12 mouse cellular contexts compared by ENCODE assay signal in genomic region chr3:108406306-108406885, GRCm38 (mm10). TPM values are rescaled to one million over a fixed set of nuclear protein-coding genes. Genes with fewer than 3 reads are reported as not detected.
A peak's percentile ranks its signal among the peaks of the same experiment; 100 is the strongest.
DNase-seq lines count a peak whose midpoint lies in the region; ATAC-seq lines count a peak whose summit lies in the region.
"Had no signal": no experiment of that assay in that cellular context is flagged by ENCODE, and none has a peak within 500 bp of the region (broad histone marks: within the 10 kb centered on the region; RNA-seq: fewer than 3 reads in every experiment).

No protein-coding gene starts in this region.

- peaks cover 14% of the 10 kb centered on the region; the same call in 1 of the 2 replicates for H3K36me3 ChIP-seq in limb, embryonic 15.5 days
- peaks cover 3% of the 10 kb centered on the region; the same call in 1 of the 2 replicates for H3K36me3 ChIP-seq in limb, embryonic 10.5 days
- peaks cover 18% of the 10 kb centered on the region for H3K36me3 ChIP-seq in embryonic facial prominence, embryonic 13.5 days
- peaks cover 75% of the 10 kb centered on the region for H3K36me3 ChIP-seq in hindbrain, embryonic 13.5 days
- H3K36me3 ChIP-seq in neural tube, embryonic 13.5 days, result peaks cover 64% of the 10 kb centered on the region

- H3K27ac ChIP-seq in limb, embryonic 15.5 days, result 0 out of 2 replicates have a peak overlapping the region, but pooled peaks have one; percentile 5
- no peak overlapping the region for H3K27ac ChIP-seq in limb, embryonic 10.5 days
- no peak overlapping the region; the same call in 1 of the 2 replicates for H3K27ac ChIP-seq in embryonic facial prominence, embryonic 13.5 days
- H3K27ac ChIP-seq in hindbrain, embryonic 13.5 days, result peak overlapping the region; percentile 84
- H3K27ac ChIP-seq in neural tube, embryonic 13.5 days (replicated peaks), result peak overlapping the region; percentile 74
- H3K27ac ChIP-seq: liver, embryonic 14.5 days had no signal

- no peak for ATAC-seq in limb, embryonic 15.5 days (ENCODE audit: insufficient number of reproducible peaks, low FRiP score, low TSS enrichment, low read depth)
- ATAC-seq in embryonic facial prominence, embryonic 13.5 days (ENCODE audit: insufficient number of reproducible peaks, insufficient read depth, low FRiP score, low TSS enrichment, low read depth), result no peak
- ATAC-seq in hindbrain, embryonic 13.5 days (ENCODE audit: low FRiP score), result no peak
- no peak for ATAC-seq in neural tube, embryonic 13.5 days (ENCODE audit: low read depth)
- no peak for ATAC-seq in activated CD4-positive, CD25-positive, alpha-beta regulatory T cell, adult 4 months

- no peak overlapping the region for H3K4me3 ChIP-seq in limb, embryonic 15.5 days
- H3K4me3 ChIP-seq in limb, embryonic 10.5 days, result no peak overlapping the region
- H3K4me3 ChIP-seq in embryonic facial prominence, embryonic 13.5 days, result no peak overlapping the region
- peak overlapping the region; percentile 5; the same call in 1 of the 2 replicates for H3K4me3 ChIP-seq in hindbrain, embryonic 13.5 days
- no peak overlapping the region for H3K4me3 ChIP-seq in neural tube, embryonic 13.5 days

- H3K27me3 ChIP-seq in limb, embryonic 15.5 days, result no peaks in the 10 kb centered on the region
- H3K27me3 ChIP-seq in limb, embryonic 10.5 days (ENCODE audit: low read depth, poor library complexity, severe bottlenecking), result peaks cover 9% of the 10 kb centered on the region; the same call in 1 of the 2 replicates
- no peaks in the 10 kb centered on the region for H3K27me3 ChIP-seq in embryonic facial prominence, embryonic 13.5 days
- H3K27me3 ChIP-seq in hindbrain, embryonic 13.5 days, result no peaks in the 10 kb centered on the region
- H3K27me3 ChIP-seq in neural tube, embryonic 13.5 days, result no peaks in the 10 kb centered on the region

- WGBS in limb, embryonic 15.5 days, result 86% methylated on average over 24 of the region's 24 CpGs
- WGBS in limb, embryonic 10.5 days, result 93% methylated on average over 24 of the region's 24 CpGs
- 92% methylated on average over 24 of the region's 24 CpGs for WGBS in embryonic facial prominence, embryonic 13.5 days
- WGBS in hindbrain, embryonic 13.5 days, result 68% methylated on average over 24 of the region's 24 CpGs
- WGBS in neural tube, embryonic 13.5 days, result 62% methylated on average over 24 of the region's 24 CpGs

- no peak overlapping the region for H3K4me2 ChIP-seq in limb, embryonic 15.5 days
- H3K4me2 ChIP-seq in embryonic facial prominence, embryonic 13.5 days, result no peak overlapping the region
- peak overlapping the region; percentile 13; the same call in 1 of the 2 replicates for H3K4me2 ChIP-seq in hindbrain, embryonic 13.5 days
- H3K4me2 ChIP-seq in neural tube, embryonic 13.5 days, result peak overlapping the region; percentile 20; the same call in 1 of the 2 replicates

- H3K4me1 ChIP-seq in limb, embryonic 15.5 days, result peaks cover 30% of the 10 kb centered on the region
- H3K4me1 ChIP-seq in limb, embryonic 10.5 days, result peaks cover 37% of the 10 kb centered on the region
- H3K4me1 ChIP-seq in embryonic facial prominence, embryonic 13.5 days, result peaks cover 27% of the 10 kb centered on the region
- peaks cover 95% of the 10 kb centered on the region for H3K4me1 ChIP-seq in hindbrain, embryonic 13.5 days (replicated peaks)
- H3K4me1 ChIP-seq in neural tube, embryonic 13.5 days (replicated peaks), result peaks cover 84% of the 10 kb centered on the region

- H3K9me3 ChIP-seq in limb, embryonic 15.5 days, result no peaks in the 10 kb centered on the region
- no peaks in the 10 kb centered on the region for H3K9me3 ChIP-seq in limb, embryonic 10.5 days (replicated peaks)
- no peaks in the 10 kb centered on the region for H3K9me3 ChIP-seq in embryonic facial prominence, embryonic 13.5 days
- no peaks in the 10 kb centered on the region for H3K9me3 ChIP-seq in hindbrain, embryonic 13.5 days
- H3K9me3 ChIP-seq in neural tube, embryonic 13.5 days, result no peaks in the 10 kb centered on the region

- H3K9ac ChIP-seq in limb, embryonic 15.5 days, result no peak overlapping the region
- H3K9ac ChIP-seq in embryonic facial prominence, embryonic 13.5 days, result 0 out of 2 replicates have a peak overlapping the region, but pooled peaks have one; percentile 17
- H3K9ac ChIP-seq in hindbrain, embryonic 13.5 days, result peak overlapping the region; percentile 46; the same call in 1 of the 2 replicates
- peak overlapping the region; percentile 41; the same call in 1 of the 2 replicates for H3K9ac ChIP-seq in neural tube, embryonic 13.5 days
- H3K9ac ChIP-seq: liver, embryonic 14.5 days had no signal

- DNase-seq in limb, embryonic 10.5 days (ENCODE audit: low spot score), result no peak
- DNase-seq in gastrocnemius, postnatal 10 days, result no peak
- DNase-seq in ovary, adult 18-20 months (ENCODE audit: low spot score), result no peak
- DNase-seq: kidney, postnatal 36 days; thymus, adult 2 months had no signal

RNA-seq across cellular contexts. Expression of gene Celsr2, which starts 9.0 kb away (rescaled TPM):
- 11.7 and 11.9 TPM in 2 replicates for polyA plus RNA-seq in limb, embryonic 15.5 days (2015; fragmentation: Nextera tagmentation; extraction: Ambion mirVana)
- polyA plus RNA-seq in limb, embryonic 10.5 days (2016; fragmentation: Nextera tagmentation; extraction: Ambion mirVana), result 4.0 and 4.4 TPM in 2 replicates
- polyA plus RNA-seq in embryonic facial prominence, embryonic 13.5 days (2015; fragmentation: Nextera tagmentation; extraction: Ambion mirVana), result 9.8 and 11.5 TPM in 2 replicates
- 50.5 and 58.0 TPM in 2 replicates for polyA plus RNA-seq in hindbrain, embryonic 13.5 days (2015; fragmentation: Nextera tagmentation; extraction: Ambion mirVana)
- 37.6 and 44.1 TPM in 2 replicates for polyA plus RNA-seq in neural tube, embryonic 13.5 days (2015; fragmentation: Nextera tagmentation; extraction: Ambion mirVana)
- total RNA-seq in gastrocnemius, postnatal 10 days (2021), result 1 to 10 TPM; 2.9 to 4.3 TPM
- under 1 TPM; 0.33 to 0.65 TPM for polyA plus RNA-seq in activated CD4-positive, CD25-positive, alpha-beta regulatory T cell, adult 4 months (2017; shearing (Covaris generic))

RNA-seq across cellular contexts. Expression of gene Psrc1, which starts 22.8 kb away (rescaled TPM):
- 37.8 and 40.2 TPM in 2 replicates for polyA plus RNA-seq in limb, embryonic 15.5 days (2015; fragmentation: Nextera tagmentation; extraction: Ambion mirVana)
- 96.6 and 100 TPM in 2 replicates for polyA plus RNA-seq in limb, embryonic 10.5 days (2016; fragmentation: Nextera tagmentation; extraction: Ambion mirVana)
- polyA plus RNA-seq in embryonic facial prominence, embryonic 13.5 days (2015; fragmentation: Nextera tagmentation; extraction: Ambion mirVana), result 61.4 and 73.1 TPM in 2 replicates
- 13.8 and 13.9 TPM in 2 replicates for polyA plus RNA-seq in hindbrain, embryonic 13.5 days (2015; fragmentation: Nextera tagmentation; extraction: Ambion mirVana)
- 10.9 and 11.9 TPM in 2 replicates for polyA plus RNA-seq in neural tube, embryonic 13.5 days (2015; fragmentation: Nextera tagmentation; extraction: Ambion mirVana)
- total RNA-seq in gastrocnemius, postnatal 10 days (2021), result 1 to 10 TPM; 2.3 to 3.0 TPM
- 10 to 100 TPM in 1 of 2 experiments, 1 to 10 TPM in 1; 7.8 to 10.3 TPM for polyA plus RNA-seq in activated CD4-positive, CD25-positive, alpha-beta regulatory T cell, adult 4 months (2017; shearing (Covaris generic))

RNA-seq across cellular contexts. Expression of gene Sars, which starts 38.6 kb away (rescaled TPM):
- 115 and 123 TPM in 2 replicates for polyA plus RNA-seq in limb, embryonic 15.5 days (2015; fragmentation: Nextera tagmentation; extraction: Ambion mirVana)
- polyA plus RNA-seq in limb, embryonic 10.5 days (2016; fragmentation: Nextera tagmentation; extraction: Ambion mirVana), result 117 and 125 TPM in 2 replicates
- 116 and 128 TPM in 2 replicates for polyA plus RNA-seq in embryonic facial prominence, embryonic 13.5 days (2015; fragmentation: Nextera tagmentation; extraction: Ambion mirVana)
- 220 and 230 TPM in 2 replicates for polyA plus RNA-seq in hindbrain, embryonic 13.5 days (2015; fragmentation: Nextera tagmentation; extraction: Ambion mirVana)
- 210 and 223 TPM in 2 replicates for polyA plus RNA-seq in neural tube, embryonic 13.5 days (2015; fragmentation: Nextera tagmentation; extraction: Ambion mirVana)
- total RNA-seq in gastrocnemius, postnatal 10 days (2021), result 100 to 1,000 TPM; 109 to 111 TPM
- polyA plus RNA-seq in activated CD4-positive, CD25-positive, alpha-beta regulatory T cell, adult 4 months (2017; shearing (Covaris generic)), result 100 to 1,000 TPM; 146 to 151 TPM

RNA-seq across cellular contexts. Expression of gene Mybphl, which starts 41.7 kb away (rescaled TPM):
- polyA plus RNA-seq in limb, embryonic 15.5 days (2015; fragmentation: Nextera tagmentation; extraction: Ambion mirVana), result not detected in 2 replicates
- polyA plus RNA-seq in limb, embryonic 10.5 days (2016; fragmentation: Nextera tagmentation; extraction: Ambion mirVana), result 0.15 TPM in 1 of 2 replicates, not detected in the other
- not detected in 2 replicates for polyA plus RNA-seq in embryonic facial prominence, embryonic 13.5 days (2015; fragmentation: Nextera tagmentation; extraction: Ambion mirVana)
- polyA plus RNA-seq in hindbrain, embryonic 13.5 days (2015; fragmentation: Nextera tagmentation; extraction: Ambion mirVana), result 0.13 and 0.21 TPM in 2 replicates
- not detected in 2 replicates for polyA plus RNA-seq in neural tube, embryonic 13.5 days (2015; fragmentation: Nextera tagmentation; extraction: Ambion mirVana)
- not detected for total RNA-seq in gastrocnemius, postnatal 10 days (2021)
- not detected for polyA plus RNA-seq in activated CD4-positive, CD25-positive, alpha-beta regulatory T cell, adult 4 months (2017; shearing (Covaris generic))
- total RNA-seq: megakaryocyte-erythroid progenitor cell, adult 5-6 weeks had no signal

Comparison
In these comparisons a context has a peak if more than half of its experiments do, and no peak if none do; other contexts are left out.
1. H3K27ac ChIP-seq: peak in limb, embryonic 15.5 days (single experiment), hindbrain, embryonic 13.5 days (single experiment) and neural tube, embryonic 13.5 days (single experiment); none in limb, embryonic 10.5 days (single experiment) and embryonic facial prominence, embryonic 13.5 days (single experiment).
2. H3K4me2 ChIP-seq: peak in hindbrain, embryonic 13.5 days (single experiment) and neural tube, embryonic 13.5 days (single experiment); none in limb, embryonic 15.5 days (single experiment) and embryonic facial prominence, embryonic 13.5 days (single experiment).